Mouse (Mus musculus) retina, embryonic 14.5 days (tissue): ENCODE results near the gene Gna11.

Experiments
- DNase-seq: peaks from one replicate; pipeline ENCODE4 v3.0.0-alpha.2; 2015; ENCODE audit warnings: low spot score

Gna11 gene

DNA sequence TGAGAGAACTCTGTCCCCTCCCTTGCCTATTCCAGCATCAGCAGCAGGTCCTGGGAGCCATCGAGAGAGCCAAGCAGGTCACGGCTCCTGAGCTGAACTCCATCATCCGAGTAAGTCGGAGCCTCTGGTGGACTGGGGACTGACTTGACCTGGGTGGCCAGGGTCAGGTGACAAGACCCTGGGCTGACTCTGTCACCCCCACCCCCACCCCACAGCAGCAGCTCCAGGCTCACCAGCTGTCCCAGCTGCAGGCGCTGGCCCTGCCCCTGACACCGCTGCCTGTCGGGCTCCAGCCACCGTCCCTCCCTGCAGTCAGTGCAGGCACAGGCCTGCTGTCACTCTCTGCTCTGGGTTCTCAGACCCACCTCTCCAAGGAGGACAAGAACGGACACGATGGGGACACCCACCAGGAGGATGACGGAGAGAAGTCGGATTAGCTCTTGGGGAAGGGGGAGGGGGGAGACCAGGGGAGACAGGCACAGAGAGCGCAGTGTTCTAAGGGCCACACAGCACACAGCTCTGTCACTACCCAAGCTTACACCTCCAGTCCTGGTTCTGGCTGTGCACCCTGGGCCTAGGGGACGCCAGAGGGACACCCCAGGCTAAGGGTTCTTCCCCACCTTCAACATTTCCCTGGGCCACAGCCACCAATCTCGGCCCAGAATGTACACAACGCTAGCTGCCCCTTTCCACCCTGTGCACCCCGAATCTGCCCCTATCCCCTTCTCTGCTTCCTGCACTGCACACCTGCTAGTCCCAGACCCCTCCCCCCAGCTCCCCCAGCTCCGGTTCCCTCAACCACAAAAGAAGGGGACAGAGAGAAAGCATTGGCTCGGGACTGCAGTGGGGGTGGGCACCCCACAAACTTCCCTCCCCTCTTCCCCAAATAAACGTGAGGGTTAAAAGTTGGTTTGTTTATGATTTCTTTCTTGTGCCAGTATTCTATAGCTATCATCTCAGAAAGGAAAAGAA is 20.6 kb upstream of the Gna11 start:
- no peak for DNase-seq

DNA sequence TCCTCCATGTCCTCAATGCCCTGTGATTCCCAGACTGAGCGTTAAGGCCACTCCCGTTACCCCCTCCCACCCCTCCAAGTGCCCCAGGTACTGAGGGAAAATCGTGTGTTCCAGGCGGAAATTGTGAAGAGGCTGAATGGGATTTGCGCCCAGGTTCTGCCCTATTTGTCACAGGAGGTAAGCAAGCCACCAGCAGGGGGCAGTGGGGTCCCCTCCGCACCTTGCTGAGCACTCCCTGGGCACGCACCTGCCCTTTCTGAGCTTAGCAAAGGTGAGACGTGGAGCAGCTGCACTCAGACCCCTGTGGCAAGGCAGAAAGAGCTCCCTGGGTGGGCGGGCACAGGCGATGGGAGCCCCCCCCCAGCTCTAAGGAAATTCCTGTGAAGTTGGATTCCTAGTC is 19.7 kb upstream of the Gna11 start:
- DNase-seq = peak; percentile 70

DNA sequence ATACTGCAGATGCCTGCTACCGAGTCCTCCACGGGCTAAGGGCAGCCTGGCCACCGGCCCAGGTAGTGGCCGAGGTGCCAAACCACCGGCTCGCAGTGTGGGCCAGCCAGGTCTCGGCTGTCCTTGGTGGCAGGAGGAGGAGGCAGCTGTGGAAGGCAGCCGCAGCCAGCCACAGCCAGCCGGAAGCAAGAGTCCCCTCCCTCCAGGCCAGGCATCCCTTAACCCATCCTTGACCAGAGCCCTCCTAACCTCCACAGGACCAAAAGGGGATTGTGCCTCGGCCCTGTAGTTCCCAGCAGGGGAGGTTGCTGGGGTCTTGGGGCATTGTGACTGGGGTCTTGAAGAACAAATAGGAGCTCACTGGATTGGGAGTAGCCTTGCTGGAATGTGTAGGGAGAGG is 19.2 kb upstream of the Gna11 start:
- peak; percentile 49 for DNase-seq

DNA sequence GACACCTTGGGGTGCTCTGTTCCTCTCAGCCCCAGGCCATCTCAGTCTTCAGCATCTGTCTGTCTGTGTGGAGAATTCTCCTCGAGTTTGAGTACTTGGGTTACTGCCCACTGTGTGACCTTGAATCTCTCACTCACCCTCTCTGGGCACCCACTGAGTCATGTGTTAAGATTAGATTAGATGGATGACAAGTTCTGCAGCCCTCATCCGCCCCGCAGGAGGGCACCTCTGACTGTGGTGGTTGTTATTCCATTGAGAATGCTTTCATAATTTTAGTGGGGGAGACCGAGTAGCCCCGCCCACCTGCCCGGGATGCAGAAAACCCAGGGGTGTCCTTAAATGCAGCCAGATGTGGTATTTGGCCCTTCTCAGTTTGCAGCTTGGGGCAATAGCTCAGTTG is 18.5 kb upstream of the Gna11 start:
- DNase-seq = no peak

DNA sequence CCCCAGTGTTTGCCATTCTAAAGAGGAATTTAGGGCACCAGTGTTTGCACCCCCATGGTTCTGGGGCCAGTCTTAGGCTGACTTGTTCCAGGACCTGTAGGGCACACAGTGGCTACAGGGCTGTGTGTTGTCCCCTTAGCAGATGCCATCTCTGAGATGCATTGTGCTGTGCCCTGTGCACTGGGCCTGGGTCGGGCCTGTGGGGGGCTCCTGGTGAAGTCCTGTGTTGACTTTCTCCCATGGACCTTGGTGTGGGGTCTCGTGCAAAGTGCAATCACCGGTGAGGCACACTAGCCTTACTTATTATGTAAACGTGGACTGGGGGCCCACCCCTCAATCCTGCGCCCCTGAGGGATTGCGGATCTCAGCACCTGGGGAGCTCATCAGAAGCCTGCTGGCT is 17.4 kb upstream of the Gna11 start:
- DNase-seq = no peak

DNA sequence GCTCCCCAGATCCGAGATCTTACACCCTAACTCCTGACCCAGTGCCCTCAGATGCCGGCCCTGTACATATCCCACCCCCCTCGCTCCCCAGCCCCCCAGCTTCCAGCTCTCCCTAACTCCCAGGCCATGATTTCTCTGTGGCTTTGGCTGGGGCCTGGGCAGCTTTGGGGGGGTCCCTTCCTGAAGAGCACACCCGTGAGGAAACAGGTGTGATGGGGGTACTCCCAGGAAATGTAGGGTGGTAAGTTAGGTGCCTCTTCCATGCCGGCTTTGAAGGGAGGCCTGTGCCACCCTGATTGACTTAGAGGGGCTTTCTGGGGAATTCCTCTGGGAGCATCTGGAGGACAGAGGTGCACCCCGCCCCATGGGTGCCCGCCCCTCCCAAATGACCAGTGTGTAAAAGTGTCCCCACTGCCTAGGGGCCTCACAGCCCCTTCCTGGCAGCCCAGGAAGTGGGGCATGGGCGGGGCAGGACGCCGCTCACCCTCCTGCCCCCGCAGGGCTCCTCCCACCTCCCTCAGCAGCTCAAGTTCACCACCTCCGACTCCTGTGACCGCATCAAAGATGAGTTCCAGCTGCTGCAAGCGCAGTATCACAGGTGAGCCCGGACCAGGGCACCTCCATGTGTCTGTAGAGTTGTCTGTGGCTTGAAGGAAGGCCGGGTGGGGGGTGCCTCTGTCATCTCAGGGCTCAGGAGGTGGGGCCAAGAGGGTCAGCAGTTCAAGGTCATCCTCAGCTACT is 15.9 kb upstream of the Gna11 start:
- peak; percentile 29 for DNase-seq

DNA sequence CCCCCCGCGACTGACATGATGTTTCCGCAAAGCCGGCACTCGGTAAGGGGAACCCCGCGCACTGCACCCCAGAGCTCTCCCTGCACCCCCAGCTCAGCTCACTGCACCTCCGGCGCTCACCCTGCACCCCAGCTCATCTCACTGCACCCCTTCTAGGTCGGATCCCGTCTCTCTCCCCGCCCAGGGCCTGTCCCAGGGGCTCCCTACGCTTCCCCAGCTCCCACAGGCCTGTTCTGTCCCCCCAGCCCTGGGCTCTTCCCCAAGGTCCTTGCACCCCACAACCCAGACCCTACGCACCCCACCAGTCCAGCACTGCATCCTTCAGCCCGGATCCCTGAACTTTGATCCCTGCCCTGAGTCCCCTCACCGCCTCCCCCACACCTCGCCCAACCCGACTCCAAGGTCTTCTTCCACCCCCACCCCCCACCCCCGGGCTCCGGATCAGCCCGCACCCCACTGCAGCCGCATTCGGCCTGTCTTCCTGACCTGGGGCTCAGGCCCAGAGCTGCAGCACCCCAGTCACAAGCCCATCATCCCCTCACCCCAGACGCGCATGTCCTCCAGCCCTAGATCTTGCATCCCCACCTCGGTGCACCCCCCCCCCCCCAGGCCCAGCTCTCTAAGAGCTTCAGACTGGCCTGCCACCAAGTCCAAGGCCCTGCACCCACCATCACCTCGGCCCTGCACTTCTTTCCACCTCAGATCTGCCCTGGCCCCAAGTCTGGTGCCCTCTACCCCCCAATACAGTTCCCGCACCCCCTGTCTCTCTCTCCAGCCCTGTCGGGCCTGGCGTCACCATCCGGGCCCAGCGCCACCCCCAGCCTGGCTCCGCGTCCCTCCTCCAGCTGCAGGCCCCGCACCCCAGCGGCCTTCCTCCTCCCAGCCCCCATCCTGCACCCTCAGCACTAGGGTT is 14.9 kb upstream of the Gna11 start:
- DNase-seq = peak; percentile 44

DNA sequence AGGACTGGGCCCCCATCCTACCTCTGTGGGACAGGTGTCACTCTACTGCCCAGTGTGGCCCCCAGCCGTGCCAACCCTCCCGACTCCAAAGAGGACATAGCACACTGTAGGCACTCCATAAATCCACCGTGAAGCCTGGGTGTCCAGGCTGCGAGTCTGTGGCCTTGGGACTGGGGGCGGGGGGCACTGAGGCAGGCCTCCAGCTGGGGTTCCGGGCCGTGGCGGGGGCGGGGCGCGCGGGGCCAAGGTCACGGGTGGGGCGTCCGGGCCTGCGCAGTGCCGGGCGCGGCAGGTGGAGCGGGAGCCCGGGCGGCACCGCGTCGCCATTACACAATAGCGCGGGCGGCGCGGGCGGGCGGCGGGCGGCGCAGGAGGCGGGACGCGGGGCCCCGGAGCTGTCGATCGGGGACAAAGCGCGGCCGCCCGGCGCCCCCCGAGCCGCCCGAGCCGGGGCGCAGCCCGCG is 14.2 kb upstream of the Gna11 start, which contains the start of gene Aes:
Gene Aes (plus strand): TSS at position 326 of the 464 bp plus-strand sequence.
- peak; percentile 58 for DNase-seq

DNA sequence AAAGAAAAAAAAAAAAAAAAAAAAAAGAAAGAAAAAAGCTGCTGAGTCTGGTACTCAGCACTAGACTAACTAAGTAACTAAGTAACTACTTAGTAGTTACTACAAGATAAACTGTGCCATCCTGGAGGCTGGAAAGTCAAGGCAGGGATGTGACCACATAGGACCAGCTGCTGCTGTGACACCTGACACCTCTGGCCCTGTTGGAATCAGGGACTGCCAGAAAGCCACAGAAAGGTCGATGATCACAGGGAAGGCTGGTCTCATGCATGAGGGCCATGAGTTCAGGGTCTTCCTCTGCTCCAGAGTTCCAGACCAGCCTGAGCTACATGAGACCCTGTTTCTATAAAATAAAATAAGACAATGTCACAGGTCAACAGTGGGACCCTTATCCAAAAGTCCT is 12.5 kb upstream of the Gna11 start:
- no peak for DNase-seq

DNA sequence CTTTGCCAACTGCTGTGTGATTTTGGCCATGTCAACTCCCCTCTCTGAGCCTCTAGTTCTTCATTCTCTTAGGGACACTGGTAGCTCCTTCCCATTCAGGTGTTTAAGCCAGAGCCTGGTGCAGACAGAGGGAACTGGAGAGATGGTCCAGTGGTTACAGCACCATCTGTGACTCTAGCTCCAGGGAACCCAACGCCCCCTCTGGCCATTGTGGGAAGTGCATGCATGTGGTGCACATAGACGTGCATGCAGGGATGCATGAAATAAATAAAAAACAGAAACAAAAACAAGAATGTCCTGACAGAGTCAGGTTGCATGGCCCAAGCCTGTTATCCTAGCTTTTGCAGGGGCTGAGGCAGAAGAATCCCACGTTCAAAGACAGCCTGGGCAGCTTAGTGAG is 11.3 kb upstream of the Gna11 start:
- DNase-seq = no peak

DNA sequence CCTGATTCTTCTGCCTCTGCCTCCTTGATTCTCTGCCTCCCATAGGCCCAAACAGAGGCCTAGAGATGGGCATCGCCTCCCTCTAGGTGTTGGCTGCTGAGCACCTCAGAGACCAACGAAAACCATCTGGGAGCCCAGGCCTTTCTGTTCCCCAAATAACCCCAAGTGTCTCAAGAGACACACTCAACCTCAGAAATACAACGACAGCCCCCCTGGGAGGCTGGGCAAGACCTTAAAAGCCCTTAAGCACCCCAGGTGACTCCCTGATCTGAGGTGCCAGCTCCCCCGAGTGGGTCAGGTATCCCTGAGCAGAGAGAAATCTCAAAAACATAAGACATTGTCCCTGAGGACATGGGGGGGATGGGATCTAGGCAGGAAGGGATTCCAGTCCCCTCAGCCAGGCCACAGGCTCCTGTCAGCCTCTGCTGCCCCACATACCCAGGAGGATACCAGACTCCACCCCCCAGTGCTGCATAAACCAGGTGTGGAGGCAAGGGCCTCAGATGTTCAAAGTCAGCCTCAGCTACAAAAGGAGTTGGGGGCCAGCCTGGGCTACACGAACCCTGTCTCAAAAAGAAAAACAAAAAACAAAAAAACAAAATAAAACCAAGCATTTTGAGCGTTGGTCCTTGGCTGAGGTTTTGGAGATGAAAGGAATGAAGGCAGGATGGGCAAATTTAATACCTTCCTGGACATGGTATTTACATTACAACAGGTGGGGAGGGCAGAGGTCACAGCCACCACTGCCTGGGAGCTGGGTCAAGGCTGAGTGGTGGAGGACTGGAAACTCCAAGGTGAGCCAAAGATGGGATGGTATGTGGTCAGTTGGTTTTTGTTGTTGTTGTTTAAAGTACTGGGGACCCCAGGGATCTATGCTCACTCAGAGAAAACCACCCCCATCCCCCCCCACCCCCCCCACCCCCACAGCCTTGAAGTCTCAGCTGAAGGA is 9.1 kb upstream of the Gna11 start:
- no peak for DNase-seq

DNA sequence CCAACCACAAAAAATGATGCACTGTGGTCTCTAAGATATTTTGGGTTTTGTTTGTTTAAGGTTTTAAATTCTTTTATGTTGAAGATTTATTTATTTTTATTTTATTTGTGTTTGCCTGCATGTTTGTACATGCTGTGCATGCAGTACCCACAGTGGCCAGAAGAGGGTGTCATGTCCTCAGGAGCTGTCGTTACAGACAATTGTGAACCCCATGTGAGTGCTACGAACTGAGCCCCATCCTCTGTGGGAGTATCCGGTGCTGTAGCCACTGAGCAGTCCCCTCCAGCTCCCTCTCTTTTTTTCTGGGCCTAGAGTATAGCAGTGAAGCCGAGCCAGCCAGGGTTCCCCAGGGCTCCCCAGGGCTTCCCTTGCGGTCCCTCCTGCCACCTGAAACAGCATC is 8.2 kb upstream of the Gna11 start:
- DNase-seq = peak; percentile 44

DNA sequence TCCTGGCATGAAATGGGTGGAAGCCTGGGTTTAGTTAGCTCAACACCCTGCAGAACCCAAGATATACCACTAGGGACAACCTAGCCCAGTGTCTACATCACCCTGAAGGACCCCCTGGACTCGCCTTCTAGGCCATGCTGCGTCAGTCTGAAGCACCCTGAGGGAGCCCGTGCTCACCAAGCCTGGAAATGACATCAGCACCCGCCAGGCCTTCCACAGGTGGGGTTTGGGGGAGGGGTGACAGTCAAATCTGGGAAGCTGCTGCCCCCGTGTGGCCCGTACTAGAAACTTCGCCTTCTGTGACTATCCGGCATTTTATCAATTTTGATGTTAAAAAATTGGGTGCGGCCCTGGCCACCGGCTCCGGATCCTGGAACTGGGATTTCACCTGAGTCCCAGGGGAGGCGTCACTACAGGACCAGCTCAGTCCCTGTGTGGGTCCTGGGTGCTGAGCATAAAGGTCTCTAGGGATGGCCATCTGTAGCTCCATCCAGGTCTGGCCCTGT is 6.7 kb upstream of the Gna11 start:
- DNase-seq = peak; percentile 81

DNA sequence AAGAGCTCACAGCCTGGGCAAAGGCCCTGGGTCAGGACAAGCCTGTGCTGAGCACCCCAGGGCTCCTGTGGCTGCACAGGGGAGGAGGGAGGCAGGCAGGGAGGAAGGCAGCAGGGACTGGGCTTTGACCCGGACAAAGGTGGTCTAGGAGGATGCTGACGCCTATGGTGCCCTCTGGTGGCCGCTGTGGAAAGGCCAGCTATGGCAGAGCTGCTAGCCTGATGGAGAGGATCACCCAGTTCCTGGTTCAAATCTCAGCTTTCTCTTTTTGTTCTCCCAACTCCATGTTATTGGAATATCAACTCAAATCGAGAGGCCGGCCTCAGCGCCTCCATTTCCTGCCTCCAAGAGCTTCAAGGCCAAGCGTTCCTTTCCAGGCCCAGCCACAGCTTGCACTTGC is 5.3 kb upstream of the Gna11 start:
- DNase-seq = peak; percentile 84

DNA sequence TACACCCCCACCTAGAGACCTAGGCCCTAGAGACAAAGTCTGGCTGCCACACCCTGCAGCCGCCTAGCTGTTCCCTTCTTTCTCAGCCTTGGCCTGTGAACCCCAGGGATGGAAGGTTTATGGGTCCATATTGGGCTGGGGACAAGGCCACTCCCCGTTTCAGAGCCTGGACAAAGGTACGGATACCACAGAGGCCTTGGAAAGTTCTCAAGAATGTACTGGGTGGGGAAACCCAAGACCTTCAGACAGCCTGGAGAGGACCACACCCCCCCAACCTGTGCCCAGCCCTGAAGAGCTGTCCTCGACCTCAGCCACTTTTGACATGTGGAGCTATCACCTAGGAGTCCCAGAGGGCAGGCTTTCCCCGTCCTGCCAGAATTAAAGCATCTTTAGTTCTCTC is 4.0 kb upstream of the Gna11 start:
- DNase-seq = no peak

DNA sequence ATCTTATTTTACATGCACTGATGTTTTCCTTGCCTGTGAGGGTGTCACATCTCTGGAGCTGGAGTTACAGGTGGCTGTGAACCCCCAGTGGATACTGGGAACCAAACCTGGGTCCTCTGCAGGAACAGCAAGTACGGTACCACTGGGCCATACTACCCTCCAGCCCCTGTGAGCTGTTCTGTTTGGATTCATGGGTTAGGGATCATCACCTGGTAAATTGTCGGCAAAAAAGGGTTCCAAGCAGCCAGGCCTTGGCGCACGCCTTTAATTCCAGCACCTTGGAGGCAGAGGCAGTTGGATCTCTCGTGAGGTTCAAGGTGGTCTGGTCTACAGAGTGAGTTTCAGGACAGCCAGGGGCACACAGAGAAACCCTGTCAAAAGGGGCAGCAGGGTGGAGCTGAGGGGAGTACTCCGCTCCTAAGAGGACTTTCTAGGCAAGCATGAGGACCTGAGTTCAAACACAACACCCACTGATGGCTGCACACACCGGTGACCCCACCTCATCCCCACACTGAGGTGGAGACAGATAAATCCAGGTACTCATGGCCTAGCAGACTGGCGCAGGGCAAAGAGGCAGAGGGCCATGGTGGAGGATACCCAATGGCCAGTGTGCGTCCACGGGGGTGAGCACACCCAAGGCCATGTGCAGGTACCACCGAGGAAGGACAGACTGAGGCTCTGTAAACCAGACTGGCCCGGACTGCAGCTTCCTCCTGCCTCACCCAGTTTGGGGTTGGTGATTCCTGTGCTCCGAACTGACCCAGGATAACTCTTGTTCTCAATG is 2.0 kb upstream of the Gna11 start:
- no peak for DNase-seq

DNA sequence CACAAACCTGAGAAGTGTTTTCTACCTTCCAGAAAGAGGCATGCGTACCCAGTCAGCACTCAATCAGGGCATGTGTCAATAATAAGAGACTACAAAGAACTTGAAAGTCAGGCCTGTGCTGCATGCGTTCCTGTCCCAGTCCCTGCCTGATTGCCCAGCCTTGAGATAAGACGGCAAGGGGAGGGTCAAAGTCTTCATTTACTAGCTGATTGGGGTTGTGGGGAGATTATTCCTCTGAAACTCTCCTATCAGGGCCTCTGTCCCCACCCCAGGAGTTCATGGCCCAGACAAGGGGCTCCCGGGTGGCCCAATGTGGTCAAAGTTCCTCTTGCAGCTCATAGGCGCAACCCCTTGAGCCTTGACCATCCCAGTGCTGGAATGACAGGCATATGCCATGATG is 1.3 kb upstream of the Gna11 start:
- no peak for DNase-seq

DNA sequence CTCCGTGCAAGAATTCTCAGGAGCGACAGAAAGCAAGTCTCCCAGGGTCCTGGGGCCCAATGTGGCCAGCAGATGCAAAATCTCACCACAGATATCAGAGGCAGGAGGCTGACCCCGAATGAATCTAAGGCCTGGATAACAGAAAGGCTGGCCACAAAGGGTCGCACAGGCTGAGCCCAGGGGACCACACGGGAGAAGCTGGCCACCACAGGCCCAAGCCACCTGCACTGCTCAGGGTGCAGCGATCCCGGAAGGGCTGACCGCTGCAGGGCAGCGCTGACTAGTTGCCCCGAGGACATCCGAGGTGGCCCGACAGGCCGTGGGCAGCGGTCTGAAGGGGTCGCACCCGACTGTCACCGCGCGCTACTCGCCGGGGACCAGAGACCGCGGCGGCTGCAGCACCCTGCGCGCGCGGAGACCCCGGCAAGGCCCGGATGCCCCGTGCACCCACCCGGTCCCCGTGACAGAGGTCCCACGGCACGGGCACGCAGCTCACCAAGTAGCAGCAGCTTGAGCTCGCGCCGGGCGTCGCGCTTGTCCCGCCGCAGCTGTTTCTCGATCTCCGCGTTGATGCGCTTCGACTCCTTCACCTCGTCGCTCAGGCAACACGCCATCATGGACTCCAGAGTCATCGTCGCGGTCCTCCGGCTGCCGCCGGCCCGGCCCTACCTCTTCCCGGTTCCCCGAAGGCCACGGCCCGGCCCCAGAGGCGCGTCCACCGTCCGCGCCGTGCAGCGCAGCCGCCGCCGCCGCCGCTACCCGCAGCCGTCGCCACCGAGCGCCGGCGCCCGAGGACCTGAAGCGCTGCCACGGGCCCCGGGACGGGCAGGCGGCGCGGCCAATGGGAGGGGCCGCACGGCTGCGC is 462 bp downstream of the Gna11 start:
- peak; percentile 29 for DNase-seq

DNA sequence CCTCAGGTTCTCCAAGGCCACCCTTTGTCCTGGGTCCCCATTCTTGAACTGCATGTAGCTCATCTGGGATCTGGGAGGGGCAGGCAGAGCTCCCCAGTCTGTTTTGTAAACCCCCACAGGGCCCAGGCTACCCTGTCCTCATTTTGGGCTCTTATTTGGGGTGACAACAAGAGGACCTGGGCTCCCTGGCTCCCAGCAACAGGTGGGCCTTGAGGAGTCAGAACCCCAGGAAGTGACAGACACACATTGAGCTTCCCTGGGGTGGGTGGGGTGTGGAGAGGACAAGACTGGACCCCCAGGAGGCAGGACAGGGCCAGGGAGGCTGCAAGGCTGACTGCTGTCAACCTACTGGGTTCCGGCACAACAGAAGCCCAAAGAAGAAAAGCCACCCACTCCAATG is 1.4 kb downstream of the Gna11 start:
- DNase-seq = no peak
